Mouse (Mus musculus) thymus, postnatal 14 days (tissue): ENCODE measurements around the gene Vapa.

Experiments used
- DNase-seq: peaks from one replicate; pipeline ENCODE4 v3.0.0; 2021

Vapa gene

DNA sequence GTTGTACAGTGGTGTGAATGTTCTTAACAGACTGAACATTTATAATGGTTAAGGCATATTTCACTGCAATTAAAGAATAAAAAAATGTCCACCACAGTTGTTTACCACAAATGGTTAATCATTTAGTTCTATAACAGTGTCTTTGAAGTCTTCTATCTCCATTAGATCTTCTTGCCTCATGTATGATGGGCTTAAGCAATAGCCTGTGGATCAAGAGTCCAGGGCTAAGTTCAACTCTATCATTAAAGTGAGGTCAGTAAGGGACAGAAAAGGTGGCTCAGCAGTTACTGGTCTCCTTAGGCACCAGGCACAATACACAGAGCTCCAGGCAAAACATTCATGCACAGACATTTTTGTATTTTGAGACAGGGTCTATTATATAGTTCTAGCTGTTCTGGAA lies 9.8 kb upstream of the Vapa start:
- DNase-seq = no peak

GRCm38 (mm10) chr17:65618431-65618830 lies 5.1 kb upstream of the Vapa start:
- no peak for DNase-seq

GRCm38 (mm10) chr17:65615678-65616077 lies 2.3 kb upstream of the Vapa start:
- no peak for DNase-seq

- DNase-seq = no peak
These were observed 1.1 kb upstream of the Vapa start for GRCm38 (mm10) chr17:65614431-65614830.

- no peak for DNase-seq
These were observed 253 bp downstream of the Vapa start for GRCm38 (mm10) chr17:65613142-65613462.

GRCm38 (mm10) chr17:65612391-65613141 lies 789 bp downstream of the Vapa start:
- DNase-seq = peak; percentile 62

DNA sequence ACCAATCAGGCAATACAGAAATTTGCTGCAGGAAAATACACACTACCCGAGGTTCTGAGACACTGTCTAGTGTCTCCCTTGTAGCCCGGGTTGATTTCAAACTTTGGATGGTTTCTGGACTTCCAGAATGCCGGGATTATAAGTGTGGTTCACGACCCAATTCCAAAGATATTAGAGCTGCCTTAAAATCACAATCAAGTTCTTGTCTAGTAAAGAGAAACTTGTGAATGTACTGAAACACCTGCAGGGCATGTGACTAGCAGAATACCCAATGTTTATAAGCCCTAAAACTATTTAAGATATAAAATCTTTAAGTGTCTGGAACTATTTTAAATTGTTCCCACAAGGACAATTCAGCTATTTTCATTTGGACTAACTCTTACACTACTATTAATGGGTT lies 1.6 kb downstream of the Vapa start:
- DNase-seq = no peak

DNA sequence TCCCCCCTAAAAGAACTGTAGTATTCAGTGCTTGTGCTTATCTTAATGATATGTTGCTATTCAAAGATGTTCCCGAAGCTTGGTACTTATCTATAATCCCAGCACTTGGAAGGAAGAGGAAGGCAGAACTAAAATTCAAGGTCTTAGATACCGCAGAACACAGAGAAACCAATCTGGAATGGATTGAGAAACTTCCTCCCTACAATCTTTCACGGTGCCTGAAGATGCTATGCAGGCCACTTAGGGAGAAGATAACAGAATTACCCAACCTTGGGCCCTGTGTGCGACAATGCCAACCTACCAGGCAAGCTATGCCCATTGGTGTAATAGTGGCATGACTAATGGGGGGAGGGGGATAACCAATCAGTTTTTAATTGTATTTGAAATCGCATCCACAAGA lies 4.6 kb downstream of the Vapa start:
- DNase-seq = no peak

DNA sequence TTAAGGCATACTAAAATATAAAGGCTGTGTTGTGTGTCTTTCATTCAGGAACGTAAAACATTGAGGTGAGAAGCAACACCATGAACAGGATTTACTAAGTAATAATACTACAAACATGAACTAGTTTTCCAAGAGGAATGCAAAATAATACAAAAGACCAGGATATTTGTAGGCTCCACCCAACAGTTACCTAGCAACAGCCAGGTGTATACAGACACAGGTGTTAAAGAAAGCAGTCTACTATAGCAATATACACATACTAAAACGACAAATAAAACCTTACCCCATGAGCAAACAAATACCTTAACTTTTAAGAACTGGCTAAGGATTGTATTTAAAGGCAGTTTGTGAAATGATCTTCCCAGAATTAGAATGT lies 5.1 kb downstream of the Vapa start:
- no peak for DNase-seq

GRCm38 (mm10) chr17:65607574-65608311 lies 5.6 kb downstream of the Vapa start:
- no peak for DNase-seq

DNA sequence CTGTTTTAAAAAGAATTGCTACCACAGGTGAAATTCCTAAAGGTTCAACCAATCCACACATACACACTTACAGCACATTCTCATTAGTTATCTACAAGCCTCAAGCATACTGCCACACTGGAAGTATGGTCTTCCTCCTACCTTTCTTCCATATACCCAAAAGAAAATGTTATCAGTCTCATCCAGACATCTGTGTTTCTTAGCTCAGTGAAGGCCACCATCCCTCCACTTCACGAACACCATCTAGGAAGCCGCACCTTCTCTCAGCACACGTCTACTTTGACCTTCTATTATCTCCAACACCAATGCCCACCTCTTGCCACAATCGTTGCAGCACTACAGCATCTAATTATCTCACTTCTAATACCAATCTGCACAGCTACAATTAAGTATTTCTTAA lies 7.3 kb downstream of the Vapa start:
- DNase-seq = no peak

DNA sequence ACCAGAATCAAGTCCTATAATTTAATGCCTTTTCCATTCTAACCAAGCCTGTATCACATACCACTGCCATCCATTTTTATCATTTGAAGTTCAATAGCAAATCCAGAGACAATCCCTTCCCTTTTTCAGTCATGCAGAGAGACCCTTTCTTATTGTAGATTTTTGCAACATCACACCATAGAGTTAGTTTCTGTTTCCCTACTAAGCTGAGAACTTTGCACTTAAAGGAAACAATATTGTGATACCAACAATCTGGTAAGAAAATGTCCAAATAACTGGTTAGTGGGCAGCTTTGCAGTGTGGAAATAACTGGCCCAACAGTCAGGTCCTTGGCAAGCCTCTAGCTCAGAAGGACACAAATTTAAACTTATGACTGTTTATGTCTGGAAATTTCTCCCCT lies 8.5 kb downstream of the Vapa start:
- no peak for DNase-seq

DNA sequence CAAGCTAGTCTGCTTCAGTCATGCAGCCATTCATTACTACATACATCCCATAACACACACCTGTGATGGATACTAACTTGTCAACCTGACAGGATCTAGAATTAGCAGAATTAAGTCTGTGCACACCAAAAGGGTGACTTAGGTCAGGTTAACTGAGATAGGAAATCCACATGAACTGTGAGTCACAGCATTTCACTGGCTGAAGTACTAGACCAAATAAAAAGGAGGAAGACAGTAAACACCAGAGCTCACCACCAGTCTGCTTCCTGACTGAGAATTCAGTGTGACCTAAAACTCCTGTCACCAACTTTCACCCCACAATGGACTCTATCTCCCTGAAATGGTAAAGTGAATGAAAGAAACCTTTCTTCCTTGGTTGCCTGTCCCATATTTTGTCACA lies 9.0 kb downstream of the Vapa start:
- DNase-seq = no peak

- no peak for DNase-seq
These were observed 15.4 kb downstream of the Vapa start for GRCm38 (mm10) chr17:65597857-65598486.

DNA sequence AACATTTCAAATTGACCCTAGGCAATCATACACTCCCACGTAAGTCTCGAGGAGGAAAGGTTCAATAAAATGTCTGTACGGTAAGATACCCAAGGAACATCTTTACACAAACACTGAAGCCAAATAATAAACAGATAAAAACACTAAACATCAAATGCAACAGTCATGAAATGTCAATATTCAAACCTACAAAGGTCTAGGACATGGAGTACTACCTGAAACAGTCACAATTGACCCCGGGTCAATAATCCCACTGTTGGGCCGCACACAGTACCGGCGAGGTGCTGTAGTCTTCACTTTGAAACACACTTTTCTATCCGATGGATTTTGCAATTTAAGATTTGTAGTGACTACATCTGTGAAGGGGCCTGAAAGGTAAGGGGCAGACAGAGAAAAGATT lies 18.7 kb downstream of the Vapa start:
- no peak for DNase-seq

DNA sequence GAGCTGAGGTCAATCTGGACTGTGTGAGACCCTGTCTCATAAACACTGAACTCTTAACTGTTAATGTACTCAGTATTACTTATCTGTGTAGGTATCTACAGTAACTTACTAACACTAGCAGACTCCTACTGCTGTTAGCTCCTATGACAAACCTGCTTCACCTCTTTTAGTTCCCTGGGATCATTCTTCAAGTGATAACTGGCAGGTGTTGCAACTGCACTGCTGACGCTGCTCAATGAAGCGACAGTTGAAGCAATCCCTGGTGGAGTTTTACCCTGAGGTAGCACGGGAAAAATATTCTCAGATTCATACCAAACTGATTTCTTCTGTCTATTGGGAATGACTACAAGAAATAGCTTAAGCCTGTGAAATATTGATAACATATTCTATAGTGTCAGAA lies 26.5 kb downstream of the Vapa start:
- DNase-seq = no peak

DNA sequence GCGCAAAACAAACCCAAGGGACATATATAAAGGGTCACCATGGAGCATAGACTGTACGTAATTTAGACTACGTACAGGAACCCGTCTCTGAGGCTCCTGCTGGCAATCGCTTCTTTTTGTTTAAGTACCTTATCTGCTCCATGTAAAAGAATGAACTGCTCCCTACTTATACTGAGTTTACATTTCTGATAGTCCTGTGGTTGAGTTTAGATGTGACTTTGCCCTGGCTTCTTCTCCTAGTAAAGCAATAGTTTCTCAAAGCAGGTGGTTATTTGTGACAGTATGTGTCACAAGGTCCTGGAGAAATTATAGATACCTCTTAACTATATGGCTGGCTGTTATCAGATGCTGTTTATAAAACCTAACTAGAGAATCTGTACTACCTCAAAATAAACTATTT lies 31.9 kb downstream of the Vapa start:
- no peak for DNase-seq

GRCm38 (mm10) chr17:65579766-65580165 lies 33.6 kb downstream of the Vapa start:
- DNase-seq = no peak

DNA sequence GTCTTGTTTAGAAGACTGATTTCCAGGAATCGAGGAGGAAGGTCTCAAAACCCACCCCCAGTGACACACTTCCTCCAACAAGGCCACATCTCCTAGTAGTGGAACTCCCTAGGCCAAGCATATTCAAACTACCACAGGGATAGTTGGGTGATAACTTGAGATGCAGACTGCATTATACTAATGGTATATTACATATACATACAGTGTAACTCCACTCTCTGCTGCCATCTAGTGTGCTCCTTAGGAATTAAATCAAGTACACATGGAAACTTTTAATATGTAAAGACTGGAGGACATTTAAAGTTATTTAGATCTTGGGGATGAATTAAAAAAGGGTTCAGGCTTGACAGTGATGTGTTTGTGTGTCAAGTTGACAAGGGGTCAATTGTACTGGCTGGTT lies 38.0 kb downstream of the Vapa start:
- peak; percentile 26 for DNase-seq

DNA sequence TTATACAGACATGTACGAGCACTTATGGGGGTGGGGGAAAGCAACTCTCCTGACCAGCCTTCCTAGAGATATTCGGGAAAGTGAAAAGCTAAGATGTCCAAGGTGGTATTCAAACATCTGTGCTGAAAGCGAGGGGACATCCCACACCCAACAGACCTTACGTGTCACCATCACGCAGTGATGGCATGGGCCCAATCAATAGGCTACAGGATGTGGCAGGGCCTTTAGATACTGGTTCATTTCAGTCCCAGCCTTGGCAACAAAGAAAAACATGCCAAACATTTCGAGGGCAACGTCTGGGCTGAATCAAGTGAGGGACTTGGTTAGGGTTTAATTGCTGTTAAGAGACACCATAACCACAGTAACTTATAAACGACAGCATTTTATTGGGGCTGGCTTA lies 38.5 kb downstream of the Vapa start:
- DNase-seq = no peak

GRCm38 (mm10) chr17:65571866-65572265 lies 41.5 kb downstream of the Vapa start:
- no peak for DNase-seq

GRCm38 (mm10) chr17:65571466-65571865 lies 41.9 kb downstream of the Vapa start:
- DNase-seq = no peak

DNA sequence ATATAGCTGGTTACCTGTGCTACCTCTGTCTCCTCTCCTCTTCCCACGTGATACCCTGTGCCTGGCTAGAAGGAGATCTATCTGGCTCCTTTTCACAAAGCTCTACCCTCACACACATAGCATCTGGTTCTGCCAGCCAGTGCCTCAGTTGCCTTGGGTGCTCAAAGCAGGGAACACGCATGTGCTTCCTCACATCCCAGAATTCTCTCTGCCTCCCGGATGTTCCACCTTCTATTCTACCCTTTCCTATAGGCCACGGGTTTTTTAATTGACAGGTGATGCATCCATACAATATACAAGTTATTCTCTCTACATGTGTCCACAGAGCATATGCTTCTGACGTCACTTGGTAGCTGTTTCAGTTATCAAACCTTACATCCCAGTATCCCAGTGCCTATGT lies 49.2 kb downstream of the Vapa start:
- DNase-seq = no peak

DNA sequence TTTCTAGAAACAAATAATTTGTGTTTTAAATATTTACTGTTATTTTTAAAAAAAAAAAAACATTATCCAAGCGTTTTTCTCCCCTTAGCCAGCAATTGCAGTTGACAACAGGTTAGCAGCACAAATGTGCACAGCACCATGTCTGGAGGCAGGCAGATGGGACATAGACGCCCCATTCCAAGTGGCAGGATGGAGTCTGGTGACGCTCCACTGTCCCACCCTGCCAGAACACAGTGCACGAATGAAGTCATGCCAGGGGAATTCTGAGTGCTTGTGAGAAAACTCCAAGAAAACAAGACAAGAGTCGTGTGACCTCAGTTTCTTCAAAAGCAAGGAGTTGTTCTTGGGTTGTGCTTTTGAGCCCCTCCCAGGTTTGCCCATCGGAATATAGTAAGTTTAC lies 50.0 kb downstream of the Vapa start:
- DNase-seq = no peak
